Mouse (Mus musculus) limb, embryonic 14.5 days (tissue): Measurements from ENCODE around the gene Chpf. TPM values are rescaled to one million over a fixed set of nuclear protein-coding genes. Genes with fewer than 3 reads are reported as not detected.

ENCODE experiments used
- ATAC-seq: fragments of 200-750 bp; cut with Nextera tagmentation; 2 replicates; pipeline ENCODE4 v1.8.0; 2017; ENCODE audit warnings: low read depth, moderate number of reproducible peaks, moderate TSS enrichment; ENCODE audit not compliant: low FRiP score
- DNase-seq: peaks from one replicate; pipeline ENCODE4 v3.0.0-alpha.2; 2015; ENCODE audit warnings: low spot score
- H3K27ac ChIP-seq: fragments of 300-500 bp; sonication (generic); replicated peaks from 2 replicates; pipeline ENCODE4 v1.5.1; 2014; ENCODE audit warnings: low read depth, mild to moderate bottlenecking, low read length, moderate library complexity, mixed read lengths
- H3K27me3 ChIP-seq: fragments of 300-500 bp; sonication (generic); 2 replicates; pipeline ENCODE4 v1.6.1; 2014; ENCODE audit warnings: low read length, mixed read lengths; ENCODE audit not compliant: control insufficient read depth, insufficient read depth
- H3K36me3 ChIP-seq: fragments of 300-500 bp; sonication (generic); 2 replicates; pipeline ENCODE4 v1.6.1; 2014; ENCODE audit warnings: mild to moderate bottlenecking, low read length, moderate library complexity, mixed read lengths; ENCODE audit not compliant: control insufficient read depth, insufficient read depth
- H3K4me1 ChIP-seq: fragments of 300-500 bp; sonication (generic); 2 replicates; pipeline ENCODE4 v1.6.1; 2014; ENCODE audit warnings: antibody characterized with exemption, low read length, mixed read lengths; ENCODE audit not compliant: control insufficient read depth, insufficient read depth
- H3K4me2 ChIP-seq: fragments of 300-500 bp; sonication (generic); replicated peaks from 2 replicates; pipeline ENCODE4 v1.6.1; 2014; ENCODE audit warnings: low read depth, mild to moderate bottlenecking, low read length, moderate library complexity; ENCODE audit not compliant: severe bottlenecking
- H3K4me3 ChIP-seq: fragments of 300-500 bp; sonication (generic); replicated peaks from 2 replicates; pipeline ENCODE4 v1.5.1; 2014; ENCODE audit warnings: low read length
- H3K9ac ChIP-seq: fragments of 300-500 bp; sonication (generic); 2 replicates; pipeline ENCODE4 v1.6.1; 2014; ENCODE audit warnings: mild to moderate bottlenecking, low read depth, low read length, moderate library complexity; ENCODE audit not compliant: severe bottlenecking
- H3K9me3 ChIP-seq: fragments of 300-500 bp; sonication (generic); 2 replicates; pipeline ENCODE4 v1.6.1; 2016; ENCODE audit warnings: low read length; ENCODE audit not compliant: control insufficient read depth
- POLR2A ChIP-seq: fragments of 200-500 bp; IDR thresholded peaks from 2 replicates; pipeline ENCODE4 v1.8.0; 2012; ENCODE audit warnings: inconsistent platforms, mild to moderate bottlenecking, moderate library complexity, borderline replicate concordance; ENCODE audit not compliant: insufficient read depth, insufficient read length; ENCODE audit errors: extremely low read depth
- WGBS: fragments of 180-500 bp; shearing (Covaris S2); extraction: QIAGEN DNeasy Blood & Tissue Kit; methylation state at CpG from one replicate; pipeline ENCODE4 v1.1.7; 2014; 5-methylcytosine and 5-hydroxymethylcytosine counted together
- polyA plus RNA-seq, 2 experiments: library from polyadenylated mRNA; depleted of rRNA in 1 of 2; stranded (reverse) in 1 of 2; unstranded in 1 of 2; fragments of >200 nt; fragmentation: Nextera tagmentation in 1 of 2; extraction: Ambion mirVana in 1 of 2; gene quantifications; 2 replicates each; pipeline versions ENCODE4 v1.2.1 to v1.2.3; 2012 to 2014

The Chpf gene
- polyA plus RNA-seq, 2 experiments: 65.0 to 104 TPM

DNA sequence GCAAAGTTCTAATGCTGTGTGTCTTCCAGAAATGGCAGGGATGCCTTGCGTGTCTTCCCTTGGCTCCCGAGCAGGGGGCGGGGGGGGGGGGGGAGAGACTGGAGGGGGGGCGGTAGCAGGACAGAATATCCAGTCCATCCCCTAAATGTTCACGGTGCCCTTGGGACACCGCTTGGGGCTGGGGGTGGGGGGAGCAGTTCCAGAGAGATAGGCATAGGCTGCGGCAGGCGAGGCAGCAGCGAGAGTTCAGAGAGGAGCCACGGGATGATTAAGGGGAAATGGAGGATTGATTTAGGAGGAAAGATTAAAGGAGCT is 21.4 kb downstream of the Chpf start:
- TF ChIP-seq POLR2A: no peak
- peaks cover 19% of the 10 kb centered on the region for H3K4me1 ChIP-seq
- H3K9me3 ChIP-seq: no peaks in the 10 kb centered on the region
- no peak overlapping the region for H3K27ac ChIP-seq
- peaks cover 28% of the 10 kb centered on the region for H3K27me3 ChIP-seq
- under 1% methylated on average over 8 of the region's 10 CpGs for WGBS
- no peaks in the 10 kb centered on the region for H3K36me3 ChIP-seq
- no peak overlapping the region for H3K9ac ChIP-seq
- no peak for ATAC-seq
- H3K4me2 ChIP-seq: peak overlapping the region; percentile 53; the same call in 1 of the 2 replicates
- no peak overlapping the region for H3K4me3 ChIP-seq
- no peak for DNase-seq

DNA sequence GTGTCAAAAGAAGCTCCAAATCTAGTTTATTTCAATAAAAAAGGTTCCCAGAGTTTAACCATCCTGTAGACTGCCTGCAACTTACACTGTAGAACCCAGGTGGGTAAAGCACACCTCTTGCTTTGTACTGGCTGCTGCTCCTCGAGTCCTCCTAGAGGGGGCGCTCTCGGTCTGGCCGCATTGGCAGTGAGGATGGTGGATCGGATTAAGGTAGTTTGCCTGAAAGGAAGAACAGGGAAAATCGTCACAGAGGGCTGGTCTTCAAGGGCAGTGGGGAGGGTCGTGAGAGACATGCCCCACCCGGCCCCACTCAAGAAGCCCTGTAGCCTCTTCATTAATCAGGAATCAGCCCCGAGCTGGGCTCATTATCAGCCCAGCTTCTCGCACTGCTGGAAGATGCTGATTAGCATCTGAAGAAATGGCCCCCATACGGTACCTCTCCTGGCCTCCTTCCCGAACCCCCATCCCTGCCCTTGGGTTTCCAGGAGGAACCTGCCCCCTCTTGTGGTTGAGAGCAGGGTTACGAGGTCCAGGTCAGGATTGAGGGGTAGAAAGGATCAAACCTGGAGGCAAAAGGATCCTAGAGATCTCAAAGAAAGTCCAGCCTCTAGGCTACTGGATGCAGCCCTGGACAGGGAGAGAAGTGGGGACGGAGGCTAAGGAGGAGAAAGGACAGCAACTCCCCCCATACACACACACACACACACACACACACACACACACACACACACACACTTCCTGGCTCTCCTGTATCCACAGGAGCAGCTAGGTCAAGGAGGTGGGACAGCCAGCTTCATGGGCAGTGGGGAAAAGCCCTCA is 22.2 kb downstream of the Chpf start:
- H3K4me1 ChIP-seq: peaks cover 19% of the 10 kb centered on the region
- H3K27me3 ChIP-seq: peaks cover 35% of the 10 kb centered on the region

DNA sequence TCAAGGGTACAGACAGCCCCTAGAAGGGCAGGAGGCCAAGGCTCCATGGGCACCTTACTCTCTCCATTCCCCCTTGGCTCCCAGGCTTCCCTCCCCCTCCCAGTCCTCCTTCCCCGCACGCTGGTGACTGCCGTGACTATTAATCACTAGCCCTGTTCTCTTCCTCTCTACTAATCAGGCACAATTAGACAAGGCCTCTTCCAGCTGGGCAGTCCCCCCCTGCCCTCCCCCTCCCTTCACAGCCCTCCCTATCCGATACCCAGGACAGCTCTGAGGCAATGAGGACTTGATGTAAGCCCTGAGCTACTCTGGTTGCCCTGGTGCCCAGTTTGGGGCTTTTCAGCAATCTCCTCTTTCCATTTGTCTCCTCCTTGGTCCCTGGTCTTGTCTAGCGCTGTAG is 23.2 kb downstream of the Chpf start:
- DNase-seq (no peak), ATAC-seq (no peak)
- TF ChIP-seq POLR2A: no peak
- Histone ChIP-seq H3K4me1 (peaks cover 19% of the 10 kb centered on the region), H3K27ac (no peak overlapping the region), H3K27me3 (peaks cover 45% of the 10 kb centered on the region), H3K4me3 (no peak overlapping the region), H3K36me3 (no peaks in the 10 kb centered on the region), H3K4me2 (no peak overlapping the region), H3K9ac (no peak overlapping the region), H3K9me3 (no peaks in the 10 kb centered on the region)
- 15% methylated on average over 5 of the region's 5 CpGs for WGBS

More for the DNA sequence above, 22.2 kb downstream of the Chpf start:
- no peak overlapping the region for H3K4me2 ChIP-seq
- ATAC-seq (no peak), DNase-seq (no peak)
- H3K9me3 ChIP-seq: no peaks in the 10 kb centered on the region
- TF ChIP-seq POLR2A: no peak
- no peak overlapping the region for H3K9ac ChIP-seq
- 4% methylated on average over 14 of the region's 14 CpGs for WGBS
- no peak overlapping the region for H3K4me3 ChIP-seq
- no peak overlapping the region for H3K27ac ChIP-seq
- no peaks in the 10 kb centered on the region for H3K36me3 ChIP-seq

DNA sequence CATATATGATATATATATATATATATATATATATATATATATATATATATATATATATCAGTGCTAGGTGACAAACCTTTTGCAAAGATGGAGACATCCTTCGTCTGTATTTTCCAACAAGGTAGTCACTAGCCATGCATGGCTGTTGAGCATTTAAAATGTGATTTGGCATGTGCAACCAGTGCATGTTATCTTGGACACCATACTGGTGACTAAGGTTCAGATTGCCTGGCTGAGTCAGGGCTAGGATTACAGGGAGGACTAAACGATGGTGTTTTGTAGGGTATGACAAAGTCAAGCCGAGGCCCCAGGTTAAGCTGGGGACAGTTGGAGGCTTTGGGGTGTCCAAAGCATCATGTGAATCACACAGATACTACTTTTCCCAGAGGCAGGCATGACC is 23.7 kb downstream of the Chpf start:
- Histone ChIP-seq H3K27ac (no peak overlapping the region), H3K4me3 (no peak overlapping the region), H3K27me3 (peaks cover 50% of the 10 kb centered on the region), H3K36me3 (no peaks in the 10 kb centered on the region), H3K9ac (no peak overlapping the region), H3K4me2 (no peak overlapping the region), H3K4me1 (peaks cover 25% of the 10 kb centered on the region), H3K9me3 (no peaks in the 10 kb centered on the region)
- no peak for TF ChIP-seq POLR2A
- no peak for DNase-seq
- 60% methylated on average over 3 of the region's 3 CpGs for WGBS
- no peak for ATAC-seq

DNA sequence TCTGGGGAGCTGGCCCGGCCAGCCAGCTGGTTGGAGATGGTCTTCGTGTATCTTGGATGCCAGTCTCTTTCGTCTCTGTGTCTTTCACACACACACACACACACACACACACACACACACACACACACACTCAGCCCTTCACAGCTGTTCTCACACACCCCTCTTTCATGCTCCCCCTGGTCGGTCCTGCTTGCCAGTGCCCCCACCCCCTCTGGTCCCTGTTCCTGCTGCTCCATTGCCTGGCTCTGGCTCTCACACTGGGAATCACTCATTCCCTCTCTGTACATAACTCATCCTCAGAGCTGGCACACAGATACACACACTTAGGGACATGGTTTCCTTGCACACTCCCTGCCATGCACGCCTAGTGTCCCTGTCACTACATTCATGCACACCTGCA is 27.2 kb downstream of the Chpf start:
- no peaks in the 10 kb centered on the region for H3K9me3 ChIP-seq
- H3K4me3 ChIP-seq: no peak overlapping the region
- DNase-seq (no peak), ATAC-seq (no peak)
- H3K27ac ChIP-seq: no peak overlapping the region
- no peaks in the 10 kb centered on the region for H3K36me3 ChIP-seq
- H3K9ac ChIP-seq: no peak overlapping the region
- H3K27me3 ChIP-seq: peaks cover 67% of the 10 kb centered on the region
- no peak overlapping the region for H3K4me2 ChIP-seq
- TF ChIP-seq POLR2A: no peak
- peaks cover 33% of the 10 kb centered on the region for H3K4me1 ChIP-seq
- WGBS: 61% methylated on average over 5 of the region's 5 CpGs
